Mouse (Mus musculus) left cerebral cortex, postnatal 25 days (tissue): ENCODE measurements around the gene Tango6. TPM values are rescaled to one million over a fixed set of nuclear protein-coding genes. Genes with fewer than 3 reads are reported as not detected.

Experiments
- DNase-seq, 2 experiments: peaks; one replicate each; pipeline ENCODE4 v3.0.0; 2022; ENCODE audit warnings: low spot score in 2 of 2, mixed read lengths in 1 of 2
- intact Hi-C: fragments of 180-260 bp; cut with DNase I; formaldehyde crosslinking; loops from one replicate; pipeline ENCODE4 v1.15.1; 2025
- total RNA-seq, 2 experiments: library from RNA; stranded (reverse); gene quantifications; 2 replicates each; pipeline ENCODE4 v1.2.3; 2021

Gene Tango6
- total RNA-seq, 2 experiments from 2014 or later, result 5.7 to 7.0 TPM

- peak; percentile 86 to 91 for DNase-seq
- intact Hi-C loops, result no loop called here
These were observed 210.8 kb downstream of the Tango6 start, which contains the start of gene Utp4 for GRCm38 (mm10) chr8:106893481-106894156. TSS of gene Utp4 (plus strand) at chr8:106893636.

- no peak for DNase-seq
- intact Hi-C loops, result no loop called here
These were observed 216.6 kb downstream of the Tango6 start for GRCm38 (mm10) chr8:106899473-106899872.

Other genes with a start within 250 kb of the Tango6 start
- not detected for gene 6030452D12Rik, start 182.5 kb upstream of the Tango6 start, total RNA-seq
- gene Cdh3, start 172.2 kb upstream of the Tango6 start, total RNA-seq, result under 1 TPM; 0.34 to 0.64 TPM
- gene Gm10073, start 109.6 kb upstream of the Tango6 start, total RNA-seq, result 10 to 100 TPM; 72.9 to 84.4 TPM
- 1 to 10 TPM; 2.3 to 2.5 TPM for gene Cdh1, start 79.7 kb upstream of the Tango6 start, total RNA-seq
- gene Has3, start 187.2 kb downstream of the Tango6 start, total RNA-seq, result 1 to 10 TPM; 2.2 to 2.4 TPM
- gene Utp4, start 210.6 kb downstream of the Tango6 start, total RNA-seq, result 10 to 100 TPM; 33.2 to 33.6 TPM